Mouse (Mus musculus): ENCODE measurements at regions not wholly inside any gene's neighbourhood (a gene's known extent, or its start where the extent isn't known, plus 50 kb on each side); places are given as distances from the start of the nearest gene placed in this dataset.

DNA sequence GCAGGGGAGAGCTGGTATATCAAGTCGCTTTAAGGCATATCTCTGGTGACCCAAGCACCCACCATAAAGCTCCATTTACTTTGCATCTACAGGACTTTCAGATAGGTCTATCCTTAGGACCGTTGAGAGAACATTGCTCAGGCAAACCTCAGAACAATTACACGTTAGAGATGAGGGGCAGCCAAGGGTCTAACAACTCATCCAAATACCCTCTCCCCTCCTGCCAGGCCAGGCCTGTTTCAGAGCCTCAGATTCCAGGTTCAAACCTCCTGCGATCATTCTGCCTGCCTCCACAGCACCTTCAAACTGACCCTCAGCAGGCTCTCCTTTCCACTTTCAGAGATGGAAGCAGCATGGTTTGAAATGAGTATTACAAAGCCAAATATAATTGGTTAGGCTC lies 331.0 kb upstream of the Zfp637 start:
- DNase-seq, result peak; percentile 61

DNA sequence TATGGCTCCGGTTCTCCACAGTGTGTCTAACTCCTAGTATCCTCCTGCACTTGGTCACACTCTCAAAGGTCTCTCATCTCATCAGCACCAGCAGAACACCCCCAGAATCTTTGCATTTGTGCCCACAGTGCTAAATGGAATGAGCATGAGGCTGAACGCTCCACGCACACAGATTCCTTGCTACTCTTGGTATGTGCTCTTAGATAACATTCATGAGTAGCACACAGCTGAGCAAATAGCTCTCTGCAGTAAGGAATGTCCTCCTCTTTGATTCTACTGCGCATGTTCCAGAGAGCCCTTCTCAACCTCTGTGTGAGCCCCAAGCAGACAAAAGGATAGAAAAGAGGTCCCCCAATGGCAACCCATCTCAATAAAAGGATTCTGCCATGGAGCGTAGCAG lies 326.1 kb upstream of the Zfp637 start:
- DNase-seq, result peak; percentile 46

DNA sequence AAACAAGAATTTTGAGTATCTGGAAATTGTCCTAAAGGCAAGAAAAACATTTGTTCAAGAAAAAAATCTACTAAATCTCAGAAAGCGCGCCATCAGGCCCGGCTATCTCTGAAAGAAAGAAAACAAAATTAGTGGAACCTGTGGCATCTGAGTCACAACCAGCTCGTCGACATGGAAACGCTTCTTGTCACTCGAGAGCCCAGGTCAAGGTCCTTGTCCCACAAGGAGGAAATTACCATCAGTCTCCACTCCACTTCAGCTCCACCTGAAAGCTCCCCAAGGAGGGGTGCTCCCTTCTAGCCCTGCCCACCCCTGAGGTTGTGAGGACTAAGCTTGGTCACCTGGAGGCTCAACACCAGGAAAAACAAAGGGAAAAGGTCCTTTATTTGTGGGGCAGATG lies 324.1 kb upstream of the Zfp637 start:
- DNase-seq, result no peak

DNA sequence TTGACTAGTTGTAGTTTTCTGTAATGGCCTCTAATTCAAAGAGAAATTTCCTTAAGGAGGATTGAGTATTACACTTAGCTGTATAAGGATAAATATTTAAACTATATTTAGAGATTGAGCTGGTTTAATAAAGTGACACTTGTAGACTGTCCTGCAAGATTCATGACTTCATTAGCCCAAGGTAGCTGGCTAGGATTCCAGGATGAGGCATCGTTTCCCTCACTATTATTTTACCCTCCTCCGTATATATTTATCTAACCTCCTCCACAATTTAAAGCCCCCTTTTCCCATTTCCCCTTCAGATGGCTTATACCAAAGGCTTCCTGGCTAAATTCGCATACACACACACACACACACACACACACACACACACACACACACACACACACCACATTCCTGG lies 322.0 kb upstream of the Zfp637 start:
- no peak for DNase-seq

DNA sequence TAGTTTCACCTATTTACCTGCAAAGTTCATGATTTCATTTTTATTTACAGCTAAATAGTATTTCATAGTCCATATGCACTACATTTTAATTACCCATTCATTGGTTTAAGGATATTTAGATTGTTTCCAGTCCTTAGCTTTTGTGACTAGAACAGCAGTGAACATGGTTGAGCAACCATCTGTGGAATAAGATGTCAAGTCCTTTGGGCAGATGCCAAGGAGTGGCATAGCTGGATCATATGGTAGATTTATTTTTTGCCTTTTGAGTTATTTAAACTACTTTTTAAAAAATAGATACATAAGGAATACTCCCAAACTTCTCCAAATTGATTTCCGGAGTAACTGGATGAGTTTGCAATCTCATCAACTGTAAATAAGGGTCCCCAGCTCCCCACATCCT lies 321.5 kb upstream of the Zfp637 start:
- no peak for DNase-seq

DNA sequence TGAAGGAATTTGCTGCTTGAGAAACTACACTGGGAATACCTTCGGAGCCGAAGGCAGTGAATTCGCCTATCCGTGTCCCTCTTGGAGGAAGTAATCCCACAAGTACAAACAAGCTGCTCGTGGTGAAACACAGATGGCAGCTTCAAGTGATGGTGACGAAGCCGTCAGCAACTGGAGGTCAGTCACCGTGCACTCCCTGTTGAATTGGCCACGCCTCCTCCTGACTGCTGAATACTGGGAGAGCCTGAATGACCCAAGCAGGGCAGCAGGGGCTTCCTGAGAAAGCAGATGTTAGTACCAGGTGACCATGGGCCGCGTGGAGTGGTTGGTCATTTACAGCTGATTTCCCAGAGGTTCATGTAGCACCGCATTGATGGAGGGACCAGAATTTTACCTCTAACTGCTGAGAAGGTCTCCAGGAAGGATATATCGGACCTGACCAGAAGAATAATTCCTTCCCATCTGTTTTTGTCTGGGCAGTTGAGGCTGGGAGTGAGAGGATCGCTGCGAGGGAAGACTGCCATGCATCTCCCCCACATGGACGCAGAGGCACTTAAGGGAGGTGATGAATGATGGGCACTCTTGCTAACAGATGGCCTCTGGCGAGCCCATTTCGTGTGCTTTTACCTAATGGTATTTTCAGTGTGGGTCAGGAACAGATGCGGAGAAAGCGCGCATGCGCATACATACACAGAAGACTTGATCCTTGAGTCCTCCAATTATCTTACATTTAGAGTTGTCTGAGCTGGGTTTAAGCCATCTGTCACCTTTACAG lies 314.6 kb upstream of the Zfp637 start:
- DNase-seq, result peak; percentile 86

DNA sequence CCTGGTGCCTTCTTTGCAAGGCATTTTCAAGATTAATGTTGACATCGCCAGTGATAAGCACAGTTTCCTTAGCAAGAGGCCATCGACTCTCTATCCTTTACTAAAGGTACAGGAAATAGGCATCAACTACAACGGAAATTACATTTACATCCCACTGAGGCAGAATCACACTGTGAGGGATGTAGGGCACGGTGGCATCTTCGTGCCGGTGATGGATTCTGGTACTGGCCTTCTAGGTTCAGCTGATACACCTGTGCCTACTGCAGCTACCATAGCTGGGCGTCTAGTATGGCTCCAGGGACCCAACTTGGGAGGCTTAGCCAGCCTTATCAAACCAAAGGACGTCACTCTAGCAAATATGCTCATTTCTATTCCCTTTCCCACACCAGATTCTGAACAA lies 313.5 kb upstream of the Zfp637 start:
- DNase-seq, result peak; percentile 73

DNA sequence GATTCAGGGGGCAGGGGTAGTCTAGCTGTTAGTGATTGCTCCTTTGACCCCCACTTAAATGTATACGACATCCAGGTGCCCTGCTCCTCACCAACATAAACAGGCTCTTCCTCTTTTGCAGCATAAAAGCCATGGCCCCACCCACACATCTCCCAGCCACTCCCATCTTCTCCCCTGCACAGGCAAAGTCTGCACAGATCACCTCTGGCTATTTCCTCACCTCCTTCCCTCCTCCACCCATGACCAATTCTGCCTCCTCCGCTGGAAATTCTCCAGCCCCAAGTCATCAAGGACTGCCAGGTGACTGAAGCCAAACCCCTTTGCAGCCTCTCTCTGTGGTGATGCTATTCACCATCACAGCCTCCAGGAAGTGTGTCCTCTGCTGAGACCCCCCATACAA lies 306.8 kb upstream of the Zfp637 start:
- DNase-seq, result peak; percentile 75

DNA sequence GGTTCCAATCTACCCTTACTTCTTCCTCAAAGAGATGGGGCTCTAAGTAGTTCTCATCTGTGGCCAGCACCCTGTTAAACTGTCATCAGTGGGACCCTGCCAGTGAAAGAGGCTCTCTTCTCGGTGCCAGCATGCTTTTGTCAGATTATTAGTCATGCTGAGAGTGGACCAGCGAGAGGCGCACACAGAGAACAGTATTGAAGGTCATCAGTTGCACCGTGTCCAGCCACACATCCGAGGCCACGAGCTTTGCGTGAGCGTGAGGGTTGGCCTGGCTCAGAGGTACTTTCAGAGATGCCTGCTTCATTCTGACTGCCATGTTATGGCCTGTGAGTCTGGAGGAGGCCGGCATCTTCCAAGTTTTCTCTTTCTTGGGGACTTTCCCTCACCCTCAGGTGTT lies 306.0 kb upstream of the Zfp637 start:
- peak; percentile 77 for DNase-seq

DNA sequence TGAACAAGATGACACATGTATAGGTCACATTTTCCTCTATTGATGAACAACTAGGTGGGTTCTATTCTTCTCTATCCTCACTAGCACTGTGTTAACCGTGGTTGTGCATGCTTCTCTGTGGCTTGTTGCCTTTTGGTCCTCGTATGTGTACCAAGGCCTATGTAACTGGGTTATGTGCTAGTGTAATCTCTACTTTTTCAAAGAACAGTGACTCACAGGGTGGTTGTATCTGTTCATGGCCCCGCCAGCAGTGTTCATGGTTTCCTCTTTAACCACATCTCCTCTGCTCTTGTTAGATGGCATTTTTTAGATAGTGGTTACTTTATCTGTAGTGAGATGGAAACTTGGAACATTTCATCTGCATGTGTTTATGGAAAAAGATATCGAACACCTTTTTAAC lies 304.9 kb upstream of the Zfp637 start:
- peak; percentile 78 for DNase-seq

DNA sequence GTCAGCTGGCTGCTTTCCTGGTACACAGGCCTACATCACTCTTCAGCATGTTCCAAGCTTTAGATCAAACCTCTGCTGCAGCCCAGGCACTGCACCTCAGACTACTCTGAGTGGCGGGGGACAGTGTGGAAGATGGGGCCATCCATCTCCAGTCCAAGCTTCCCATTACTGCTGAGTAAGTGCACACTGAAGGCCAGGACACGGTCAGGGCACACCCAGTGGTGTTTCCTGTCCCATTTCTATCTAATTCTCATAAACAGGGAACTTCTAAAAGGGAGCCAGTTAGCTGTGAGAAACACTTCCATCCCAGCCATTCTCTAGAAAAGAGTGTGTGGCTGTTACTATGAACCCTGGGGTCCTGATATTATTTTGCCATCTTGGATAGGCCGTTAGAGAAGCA lies 298.5 kb upstream of the Zfp637 start:
- peak; percentile 95 for DNase-seq

DNA sequence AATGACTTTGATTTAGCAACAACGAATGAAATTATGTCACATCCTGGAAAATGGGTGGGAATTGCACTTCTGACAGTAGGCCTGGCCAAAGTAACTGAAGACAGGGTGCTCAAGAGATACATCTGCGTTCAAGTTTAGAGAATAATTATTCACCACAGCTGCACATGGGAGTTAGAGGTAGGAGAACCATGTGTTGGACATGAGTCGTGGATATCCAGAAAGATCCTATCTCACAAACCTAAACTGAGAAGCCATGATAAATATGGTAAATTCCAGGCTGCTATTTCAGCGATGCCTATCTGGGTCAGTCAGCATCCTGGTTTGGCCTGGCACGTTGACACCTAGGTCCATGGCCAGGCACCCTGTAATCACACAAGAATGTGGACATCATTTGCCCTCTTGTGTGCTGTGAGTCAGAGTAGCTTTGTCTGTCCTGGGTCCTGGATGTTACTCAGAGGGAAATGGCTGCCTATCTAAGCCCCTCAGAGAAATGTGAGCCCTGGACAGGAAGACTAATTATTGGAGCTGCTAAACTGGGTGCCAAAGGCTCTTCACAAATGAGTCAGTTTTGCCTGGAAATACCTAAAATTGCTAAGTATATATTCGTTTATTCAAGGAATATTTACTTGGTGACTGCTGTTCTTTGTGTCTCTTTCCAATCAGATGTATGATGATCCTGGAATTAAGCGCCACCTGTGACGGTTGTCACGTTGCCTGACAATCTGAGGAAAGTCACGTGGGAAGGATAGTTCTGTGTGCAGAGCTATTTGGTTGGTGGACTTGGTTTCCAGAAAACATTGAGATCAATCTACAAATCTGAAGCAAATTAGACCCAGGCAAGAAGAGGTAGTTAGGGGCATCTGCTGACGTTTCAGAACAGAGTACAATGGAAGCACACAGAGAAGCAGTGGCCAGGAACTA lies 296.4 kb upstream of the Zfp637 start:
- DNase-seq, result peak; percentile 77

DNA sequence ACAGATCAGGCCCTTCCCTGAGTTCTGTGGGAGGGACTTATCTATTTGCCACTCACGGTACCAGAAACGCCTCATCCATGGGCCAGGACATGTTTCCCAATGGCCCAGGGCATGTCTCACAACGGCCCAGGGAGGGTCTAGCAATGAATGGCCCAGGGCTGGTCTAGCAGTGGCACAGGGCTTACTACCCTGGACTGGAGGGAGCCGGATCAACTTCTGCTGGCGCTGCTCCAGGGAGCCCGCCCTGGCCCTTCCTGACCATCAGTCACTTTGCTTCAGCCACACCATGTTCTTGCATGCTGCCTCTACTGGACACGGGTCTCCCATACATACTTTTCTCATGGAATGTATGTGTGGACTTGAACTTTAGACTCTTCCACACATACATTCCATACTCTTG lies 290.1 kb upstream of the Zfp637 start:
- DNase-seq, result peak; percentile 87

DNA sequence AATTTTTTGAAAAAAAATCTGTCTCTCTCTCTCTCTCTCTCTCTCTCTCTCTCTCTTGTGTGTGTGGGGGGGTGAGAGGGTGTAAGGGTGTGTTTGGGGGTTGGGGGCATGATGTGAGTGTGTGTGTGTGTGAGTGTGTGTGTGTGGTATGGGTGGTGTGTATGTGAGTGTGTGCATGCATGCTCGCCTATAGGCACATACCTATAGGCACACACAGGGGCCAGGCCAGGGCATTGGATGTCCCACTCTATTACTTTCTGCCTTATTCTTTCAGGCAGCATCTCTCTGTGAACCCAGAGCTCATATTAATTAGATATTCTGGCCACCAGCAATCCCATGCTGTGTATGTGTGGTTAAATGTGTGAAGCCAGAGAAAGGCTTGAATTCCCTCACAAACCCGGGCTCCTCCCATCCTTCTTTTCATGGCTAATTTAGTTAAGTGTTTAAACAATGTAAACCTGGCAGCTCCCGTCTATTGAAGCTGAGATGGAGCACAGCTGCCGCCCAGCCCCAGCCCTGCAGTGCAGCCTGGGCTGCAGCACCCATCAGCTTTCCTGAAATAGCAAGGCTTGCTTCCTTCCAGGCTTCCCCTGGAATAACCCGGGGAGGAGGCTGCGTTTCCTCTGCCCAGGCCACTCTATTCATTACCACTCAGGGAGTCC lies 288.8 kb upstream of the Zfp637 start:
- peak; percentile 99 for DNase-seq

DNA sequence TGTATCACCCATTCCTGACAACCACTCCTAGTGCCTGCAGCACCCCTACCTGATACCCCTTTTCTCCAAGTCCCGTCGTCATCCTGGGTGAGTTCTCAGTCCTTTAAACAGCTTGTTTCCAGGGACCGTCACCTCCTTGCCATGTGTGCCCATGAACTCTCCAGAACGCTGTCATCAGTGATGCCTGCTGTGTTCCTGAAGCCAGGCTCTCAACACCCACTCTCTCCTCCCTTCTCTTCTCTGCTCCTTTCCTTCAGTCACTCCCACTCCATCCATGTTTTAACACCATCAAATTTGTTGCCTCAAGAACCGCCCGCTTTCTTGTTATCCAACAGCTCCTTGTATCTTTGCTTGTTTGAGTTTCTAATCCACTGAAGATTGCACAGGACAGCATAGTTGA lies 277.8 kb upstream of the Zfp637 start:
- DNase-seq, result peak; percentile 62

DNA sequence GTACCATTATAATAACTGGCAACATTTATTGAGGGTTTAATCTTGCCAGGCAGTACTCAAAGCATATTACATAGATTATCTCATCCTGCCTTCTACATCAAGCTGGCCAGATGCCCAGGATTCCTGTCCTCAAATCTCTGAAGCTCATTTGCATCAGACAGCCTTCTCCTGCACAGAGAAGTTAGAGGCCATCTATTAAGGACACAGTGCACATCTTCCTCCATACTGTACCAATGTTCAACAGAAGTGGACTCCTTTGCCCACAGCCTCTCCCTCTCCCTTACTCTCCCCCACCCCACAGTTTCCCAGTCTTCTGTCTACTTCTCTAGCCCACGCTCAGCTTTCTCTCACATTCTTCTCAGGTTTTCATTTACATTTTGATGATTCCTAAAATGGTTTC lies 277.3 kb upstream of the Zfp637 start:
- DNase-seq, result peak; percentile 79

DNA sequence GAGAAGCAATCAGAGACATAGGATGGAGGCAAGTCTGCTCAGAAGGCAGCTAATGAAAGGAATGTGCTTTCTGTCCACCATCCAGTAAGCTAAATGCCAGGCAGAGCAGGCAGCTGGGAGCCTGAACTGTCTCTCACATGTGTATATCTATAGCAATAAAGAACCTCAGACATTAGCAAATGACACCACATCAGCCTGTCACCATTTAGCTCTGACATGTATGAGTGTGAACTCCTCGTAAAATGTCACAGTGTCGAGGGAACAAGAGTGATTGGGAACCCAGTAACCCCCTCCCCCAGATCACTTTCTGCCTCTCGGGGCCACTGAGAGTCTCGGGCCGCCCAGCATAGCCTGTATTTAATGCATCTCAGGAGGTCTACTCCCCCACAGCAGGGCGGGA lies 274.2 kb upstream of the Zfp637 start:
- peak; percentile 84 for DNase-seq

DNA sequence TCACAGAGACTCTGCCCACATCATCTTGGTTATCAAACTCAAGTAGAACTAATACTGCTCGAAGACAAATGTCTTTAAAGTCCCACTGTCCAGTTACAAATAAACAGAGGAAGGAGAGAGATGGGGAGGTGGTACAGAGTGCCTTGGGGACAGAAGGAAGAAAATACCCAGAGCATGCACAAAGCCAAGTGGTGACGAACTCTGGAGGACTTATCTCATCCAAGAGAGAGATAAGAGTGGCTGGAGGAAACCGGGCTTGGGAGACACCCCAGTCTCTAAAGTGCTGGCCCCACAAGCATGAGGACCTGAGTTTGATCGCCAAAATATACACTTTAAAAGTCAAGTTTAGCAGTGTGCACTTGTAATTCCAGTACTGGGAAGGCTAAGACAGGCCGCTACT lies 273.3 kb upstream of the Zfp637 start:
- DNase-seq, result peak; percentile 87

DNA sequence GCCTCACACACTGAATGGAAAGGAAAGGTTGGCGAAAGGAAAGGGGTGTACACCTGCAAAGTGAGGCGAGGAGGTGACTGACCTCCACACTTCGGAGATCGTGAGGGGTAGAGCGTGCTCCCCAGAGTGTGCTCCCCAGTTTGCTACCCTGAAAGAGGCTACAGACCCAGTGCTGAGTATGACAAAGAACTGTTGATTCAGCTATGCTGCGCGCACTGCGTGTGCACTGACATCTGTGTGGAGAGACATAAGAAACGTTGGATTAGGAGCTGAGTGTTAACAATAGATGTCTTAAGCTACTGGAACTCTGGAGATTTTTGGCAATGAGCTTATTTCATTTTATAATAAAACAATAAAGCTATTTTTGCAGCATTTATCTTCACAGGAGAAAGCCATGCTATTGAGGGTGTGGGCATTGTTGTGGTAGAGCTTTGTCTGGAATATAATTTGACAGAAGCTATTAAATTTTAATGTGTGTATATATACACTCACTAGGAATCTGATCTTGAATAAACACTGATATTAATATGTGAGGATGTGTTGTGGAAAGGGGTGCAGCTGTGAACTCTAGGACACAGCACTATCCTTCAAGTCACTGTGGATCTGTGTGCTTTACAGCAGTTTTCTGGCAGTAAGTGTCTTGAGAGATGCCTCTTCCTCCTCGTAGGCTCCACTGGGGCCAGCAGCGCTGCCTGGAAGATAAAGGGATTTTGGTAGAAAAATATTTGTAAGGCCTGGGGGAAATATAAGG lies 271.2 kb upstream of the Zfp637 start:
- DNase-seq, result peak; percentile 65

DNA sequence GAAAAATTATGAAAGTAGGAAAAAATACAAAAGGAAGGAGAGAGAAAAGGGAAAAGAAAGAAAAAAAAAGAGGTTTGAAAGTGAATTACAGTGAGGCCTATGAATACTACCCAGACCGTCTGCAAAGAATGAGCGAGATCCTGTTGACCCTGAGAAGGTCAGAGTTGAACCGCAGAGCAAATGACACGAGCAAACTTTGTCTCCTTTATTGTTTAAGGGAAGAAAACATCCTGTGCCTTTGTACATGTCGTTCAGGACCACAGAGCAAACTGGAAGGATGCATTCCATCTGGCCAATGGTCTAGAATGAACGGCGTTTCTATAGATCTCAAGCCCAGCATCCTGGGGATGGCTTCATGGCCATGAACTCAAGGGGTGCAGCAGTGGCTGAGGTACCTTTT lies 270.6 kb upstream of the Zfp637 start:
- peak; percentile 80 for DNase-seq

DNA sequence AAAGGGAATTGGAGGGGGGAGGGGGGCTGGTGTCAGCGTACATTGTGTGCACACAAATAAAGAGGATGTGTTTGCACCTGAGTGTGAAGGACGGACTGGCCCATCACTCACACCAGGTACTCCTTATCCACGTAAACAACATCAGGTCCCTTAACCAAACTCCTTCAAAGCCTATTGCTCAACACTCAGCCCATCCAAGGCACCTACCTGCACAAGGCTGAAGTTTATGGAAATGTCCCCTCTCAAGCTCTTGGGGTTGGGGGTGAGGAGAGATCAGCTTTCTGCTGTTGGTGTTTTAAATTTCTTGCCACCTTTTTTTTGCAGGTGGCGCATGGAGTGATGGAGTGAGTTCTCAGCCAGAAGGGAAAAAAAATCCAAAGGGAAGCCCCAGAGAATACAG lies 270.2 kb upstream of the Zfp637 start:
- DNase-seq, result peak; percentile 70

DNA sequence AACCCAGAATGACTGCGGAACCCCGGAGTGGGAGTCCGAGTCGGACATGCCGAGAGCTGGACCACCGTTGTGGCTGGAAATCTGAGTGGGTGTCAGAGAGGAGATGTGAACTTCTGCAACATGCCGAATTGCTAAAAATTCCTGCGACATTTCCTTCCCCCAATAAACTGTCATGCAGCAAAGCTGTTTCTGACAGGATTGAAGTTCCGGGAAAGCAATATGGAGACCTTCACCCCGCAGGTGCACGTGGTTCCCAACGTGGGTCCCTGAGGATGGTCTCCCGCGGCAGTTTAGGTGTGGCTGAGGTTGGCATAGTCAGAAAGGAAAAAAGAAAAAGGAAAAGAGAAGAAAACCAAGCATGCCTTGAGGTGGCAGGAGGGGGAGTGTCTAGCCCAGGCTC lies 269.0 kb upstream of the Zfp637 start:
- DNase-seq, result peak; percentile 64

DNA sequence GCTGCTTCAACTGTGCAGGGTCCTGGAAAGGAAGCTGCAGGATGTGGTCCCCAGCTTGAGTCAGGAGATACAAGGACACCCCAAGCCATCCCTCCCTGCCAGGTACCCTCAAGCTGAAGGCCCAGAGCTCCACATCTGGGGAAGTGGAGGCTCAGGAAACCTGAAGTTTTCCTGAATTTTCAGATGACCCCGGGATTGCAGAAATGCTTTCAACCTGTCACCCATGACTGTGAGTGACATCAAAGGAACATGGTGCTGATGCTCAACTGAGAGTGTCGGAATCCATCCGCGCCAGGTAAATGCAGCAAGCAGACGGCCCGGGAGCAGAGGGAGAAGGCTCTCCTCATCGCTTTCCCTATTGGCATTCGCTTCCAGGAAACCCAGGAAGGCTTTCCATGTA lies 267.6 kb upstream of the Zfp637 start:
- peak; percentile 66 for DNase-seq

All from heart, adult 11 months (tissue).